Mouse (Mus musculus) ES-E14 (cell line): ENCODE measurements around the gene Ogfr.

ENCODE experiments used
- CHD2 ChIP-seq: IDR thresholded peaks from 2 replicates; pipeline ENCODE4 v1.6.1; 2014; ENCODE audit warnings: mild to moderate bottlenecking, low read depth, low read length, inconsistent platforms
- ZC3H11A ChIP-seq: IDR thresholded peaks from 2 replicates; pipeline ENCODE4 v1.6.1; 2012; ENCODE audit warnings: low read depth, mild to moderate bottlenecking, inconsistent platforms, low read length, borderline replicate concordance

- no peak for TF ChIP-seq ZC3H11A
- no peak for TF ChIP-seq CHD2
These were observed 32.6 kb upstream of the Ogfr start for GRCm38 (mm10) chr2:180556470-180556869.
